Mouse (Mus musculus): ENCODE measurements around the gene Nr1h2. TPM values are rescaled to one million over a fixed set of nuclear protein-coding genes. Genes with fewer than 3 reads are reported as not detected.
A peak's percentile ranks its signal among the peaks of the same experiment; 100 is the strongest.

The Nr1h2 gene
- total RNA-seq (2022) = 10 to 100 TPM; 61.1 to 71.4 (median 64.3) TPM

DNA sequence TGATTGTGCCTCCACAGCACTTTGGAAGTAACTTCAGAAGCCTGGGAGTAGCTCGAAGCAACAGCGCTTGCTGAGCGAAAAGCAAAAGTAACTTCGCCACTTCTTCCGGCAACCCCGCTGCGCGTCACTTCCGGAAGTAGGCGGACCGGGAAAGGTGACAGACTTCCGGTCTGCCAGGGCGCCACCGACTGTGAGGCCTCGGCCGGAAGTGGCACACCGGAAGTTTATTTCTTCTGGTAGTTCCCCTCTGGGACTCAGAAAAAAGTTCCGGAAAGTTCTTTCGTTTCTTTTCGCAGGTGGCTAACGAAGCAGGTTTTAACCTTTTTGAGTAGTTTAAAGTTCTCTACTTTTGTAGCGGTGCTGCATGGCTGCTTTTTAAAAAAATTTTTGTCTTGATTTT, at the start of gene Nr1h2:
Gene Nr1h2, minus strand, starts transcription at position 126 of the 400 bp plus-strand sequence.
- peak; percentile 92 to 94 for DNase-seq (ENCODE audit: low spot score in 2 of 2)

- DNase-seq (ENCODE audit: low spot score in 2 of 2) = no peak
These were observed 49.6 kb upstream of the Nr1h2 start for GRCm38 (mm10) chr7:44603186-44603855.

DNA sequence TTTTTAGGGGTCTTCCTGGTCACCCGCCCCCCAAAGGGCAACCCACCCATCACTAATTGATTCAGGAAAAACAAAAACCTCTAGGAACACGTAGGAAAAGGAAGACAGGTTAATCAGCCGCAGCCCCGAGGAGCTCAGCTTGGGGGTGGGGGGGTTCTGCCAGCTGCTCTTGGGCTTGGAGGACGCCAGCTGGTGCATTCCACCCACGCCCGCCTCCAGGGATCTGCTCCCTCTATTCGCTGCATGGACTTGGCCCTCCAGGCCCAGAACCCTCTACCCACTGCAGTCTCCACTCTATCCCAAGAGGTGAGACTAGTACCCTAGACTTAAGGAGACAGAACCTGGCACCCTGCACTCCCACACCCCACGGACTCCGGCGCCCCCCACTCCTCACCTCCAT, 48.7 kb upstream of the Nr1h2 start:
- peak; percentile 42 to 86 for DNase-seq (ENCODE audit: low spot score in 2 of 2)

DNA sequence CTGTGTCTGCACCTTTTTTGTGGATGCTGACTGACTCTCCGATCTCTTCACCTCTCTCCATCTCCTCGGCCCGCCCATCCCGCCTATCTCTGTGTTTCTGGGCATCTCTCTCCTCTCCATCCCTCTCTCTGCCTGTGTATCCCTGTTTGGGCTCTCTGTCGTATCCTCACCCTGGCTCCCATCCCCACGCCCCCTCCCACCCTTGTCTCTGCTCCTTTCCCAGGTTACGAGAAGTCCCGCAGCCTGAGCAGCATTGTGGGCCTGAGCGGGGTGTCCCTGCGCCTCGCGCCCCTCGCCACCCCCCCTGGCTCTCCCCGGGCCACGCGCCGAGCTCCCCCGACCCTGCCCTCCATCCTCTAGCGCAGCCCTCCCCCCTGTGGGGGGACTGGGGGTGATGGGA, 47.9 kb upstream of the Nr1h2 start:
- no peak for DNase-seq (ENCODE audit: low spot score in 2 of 2)

GRCm38 (mm10) chr7:44600691-44601262, 47.0 kb upstream of the Nr1h2 start:
- DNase-seq (ENCODE audit: low spot score in 2 of 2) = no peak

- DNase-seq (ENCODE audit: low spot score in 2 of 2) = no peak
These were observed 44.6 kb upstream of the Nr1h2 start for GRCm38 (mm10) chr7:44598336-44598735.

DNA sequence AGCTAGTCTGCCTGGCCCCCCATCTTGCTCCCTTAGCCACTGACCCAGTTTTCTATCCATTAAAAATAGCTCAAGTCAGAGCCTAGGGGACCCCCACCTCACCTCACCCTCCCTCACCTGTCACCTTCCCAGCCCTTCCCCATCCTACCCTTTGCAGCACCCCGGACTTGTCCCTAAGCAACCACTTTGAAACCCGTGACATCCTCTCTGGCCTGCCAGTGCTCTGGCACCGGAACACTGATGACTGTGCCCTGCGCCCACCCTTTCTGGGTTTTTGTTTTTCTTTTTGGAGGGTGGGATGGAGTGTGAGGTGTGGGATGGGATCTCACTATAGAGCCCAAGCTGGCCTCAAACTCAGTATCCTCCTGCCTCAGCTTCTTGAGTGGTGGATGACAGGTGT, 43.9 kb upstream of the Nr1h2 start:
- DNase-seq (ENCODE audit: low spot score in 2 of 2) = no peak

- no peak for DNase-seq (ENCODE audit: low spot score in 2 of 2)
These were observed 43.3 kb upstream of the Nr1h2 start for GRCm38 (mm10) chr7:44596996-44597538.

DNA sequence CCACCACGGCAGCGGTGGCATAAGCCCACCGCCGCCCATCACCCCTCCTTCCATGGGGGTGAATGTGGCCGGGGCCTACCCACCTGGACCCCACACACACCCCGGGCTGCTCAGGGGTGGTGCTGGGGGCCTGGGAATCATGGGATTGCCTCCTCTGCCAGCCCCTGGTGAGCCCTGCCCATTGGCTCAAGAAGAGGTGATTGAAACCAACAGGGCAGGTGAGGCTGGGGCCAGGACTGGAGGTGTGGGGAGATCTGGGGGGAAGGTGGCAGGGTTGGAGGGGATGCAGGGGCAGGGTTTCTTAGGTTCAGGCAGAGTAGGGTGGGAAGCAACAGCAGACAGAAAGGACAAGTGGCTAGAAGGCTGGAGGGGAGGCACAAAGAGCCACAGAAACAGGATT, 42.3 kb upstream of the Nr1h2 start:
- DNase-seq (ENCODE audit: low spot score in 2 of 2) = no peak

DNA sequence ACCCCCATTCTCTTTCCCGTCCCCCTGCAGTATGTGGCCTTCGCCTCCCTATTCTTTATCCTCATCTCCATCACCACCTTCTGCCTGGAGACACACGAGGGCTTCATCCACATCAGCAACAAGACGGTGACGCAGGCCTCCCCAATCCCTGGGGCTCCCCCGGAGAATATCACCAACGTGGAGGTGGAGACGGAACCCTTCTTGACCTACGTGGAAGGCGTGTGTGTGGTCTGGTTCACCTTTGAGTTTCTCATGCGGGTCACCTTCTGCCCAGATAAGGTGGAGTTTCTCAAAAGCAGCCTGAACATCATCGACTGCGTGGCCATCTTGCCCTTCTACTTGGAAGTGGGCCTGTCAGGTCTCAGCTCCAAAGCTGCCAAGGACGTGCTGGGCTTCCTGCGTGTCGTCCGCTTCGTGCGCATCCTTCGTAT, 41.4 kb upstream of the Nr1h2 start:
- no peak for DNase-seq (ENCODE audit: low spot score in 2 of 2)

DNA sequence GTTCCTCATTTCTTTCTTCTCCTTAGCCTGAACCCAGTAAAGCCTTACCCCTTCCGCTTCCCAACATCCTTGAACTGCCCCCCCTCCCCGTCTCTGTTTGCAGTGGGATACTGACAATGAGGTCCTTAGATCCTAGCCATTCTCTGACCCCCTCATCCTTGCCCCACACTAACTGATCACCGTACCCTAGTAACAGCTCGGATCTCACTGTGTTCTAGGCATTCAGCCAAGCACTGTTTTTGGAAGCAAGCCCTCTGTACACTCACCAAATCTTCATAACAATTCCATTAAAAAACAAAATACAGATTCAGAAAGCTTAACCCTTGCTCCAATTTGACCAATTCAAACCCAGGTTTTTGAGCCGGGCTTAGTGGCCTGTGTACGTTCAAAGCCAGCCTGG, 40.5 kb upstream of the Nr1h2 start:
- DNase-seq (ENCODE audit: low spot score in 2 of 2) = no peak

- DNase-seq (ENCODE audit: low spot score in 2 of 2) = peak; percentile 78 to 87
These were observed 40.0 kb upstream of the Nr1h2 start for GRCm38 (mm10) chr7:44593775-44594174.

DNA sequence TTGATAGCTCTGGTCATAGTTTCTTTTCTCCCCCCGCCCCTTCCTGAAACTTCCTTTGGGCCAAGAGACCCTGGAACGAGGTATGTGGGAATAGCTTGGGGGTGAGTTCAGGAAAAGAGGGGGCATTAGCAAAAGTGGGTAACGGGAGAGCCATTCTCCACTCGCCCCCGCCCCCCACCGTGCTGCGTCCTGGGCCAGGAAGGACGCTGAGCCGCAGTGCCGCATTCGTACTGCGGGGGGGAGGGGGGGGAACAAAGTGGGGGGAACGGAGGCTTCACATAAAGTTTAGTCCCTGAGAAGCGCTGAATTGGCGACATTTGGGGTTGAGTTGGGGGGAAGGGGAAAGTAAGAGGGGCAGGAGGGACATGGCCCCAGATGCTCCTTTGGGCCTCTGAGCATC, 39.3 kb upstream of the Nr1h2 start:
- no peak for DNase-seq (ENCODE audit: low spot score in 2 of 2)

DNA sequence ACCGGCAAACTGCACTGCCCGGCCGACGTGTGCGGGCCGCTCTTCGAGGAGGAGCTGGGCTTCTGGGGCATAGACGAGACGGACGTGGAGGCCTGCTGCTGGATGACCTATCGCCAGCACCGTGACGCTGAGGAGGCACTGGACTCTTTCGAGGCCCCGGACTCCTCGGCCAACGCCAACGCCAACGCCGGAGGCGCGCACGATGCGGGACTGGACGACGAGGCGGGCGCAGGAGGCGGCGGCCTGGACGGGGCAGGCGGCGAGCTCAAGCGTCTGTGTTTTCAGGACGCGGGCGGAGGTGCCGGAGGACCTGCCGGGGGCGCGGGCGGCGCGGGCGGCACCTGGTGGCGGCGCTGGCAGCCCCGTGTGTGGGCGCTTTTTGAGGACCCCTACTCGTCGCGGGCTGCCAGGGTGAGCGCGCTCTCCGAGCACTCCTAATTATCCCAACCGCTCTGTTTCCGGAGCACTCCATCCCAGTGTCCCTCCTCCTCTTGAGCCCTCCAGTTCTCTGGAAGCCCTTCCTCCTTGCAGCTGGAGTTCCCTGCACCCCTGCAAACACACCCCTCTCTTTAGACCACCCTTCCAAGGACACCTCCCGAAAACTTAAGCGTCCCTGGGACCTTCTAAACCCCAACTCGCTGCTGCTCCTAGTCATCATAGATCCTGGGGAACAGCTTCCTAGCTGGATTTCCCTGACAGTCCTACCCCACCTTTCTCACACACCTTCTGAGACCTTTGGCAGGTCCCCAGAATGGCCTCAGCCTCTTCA, 37.8 kb upstream of the Nr1h2 start:
- DNase-seq (ENCODE audit: low spot score in 2 of 2) = no peak

DNA sequence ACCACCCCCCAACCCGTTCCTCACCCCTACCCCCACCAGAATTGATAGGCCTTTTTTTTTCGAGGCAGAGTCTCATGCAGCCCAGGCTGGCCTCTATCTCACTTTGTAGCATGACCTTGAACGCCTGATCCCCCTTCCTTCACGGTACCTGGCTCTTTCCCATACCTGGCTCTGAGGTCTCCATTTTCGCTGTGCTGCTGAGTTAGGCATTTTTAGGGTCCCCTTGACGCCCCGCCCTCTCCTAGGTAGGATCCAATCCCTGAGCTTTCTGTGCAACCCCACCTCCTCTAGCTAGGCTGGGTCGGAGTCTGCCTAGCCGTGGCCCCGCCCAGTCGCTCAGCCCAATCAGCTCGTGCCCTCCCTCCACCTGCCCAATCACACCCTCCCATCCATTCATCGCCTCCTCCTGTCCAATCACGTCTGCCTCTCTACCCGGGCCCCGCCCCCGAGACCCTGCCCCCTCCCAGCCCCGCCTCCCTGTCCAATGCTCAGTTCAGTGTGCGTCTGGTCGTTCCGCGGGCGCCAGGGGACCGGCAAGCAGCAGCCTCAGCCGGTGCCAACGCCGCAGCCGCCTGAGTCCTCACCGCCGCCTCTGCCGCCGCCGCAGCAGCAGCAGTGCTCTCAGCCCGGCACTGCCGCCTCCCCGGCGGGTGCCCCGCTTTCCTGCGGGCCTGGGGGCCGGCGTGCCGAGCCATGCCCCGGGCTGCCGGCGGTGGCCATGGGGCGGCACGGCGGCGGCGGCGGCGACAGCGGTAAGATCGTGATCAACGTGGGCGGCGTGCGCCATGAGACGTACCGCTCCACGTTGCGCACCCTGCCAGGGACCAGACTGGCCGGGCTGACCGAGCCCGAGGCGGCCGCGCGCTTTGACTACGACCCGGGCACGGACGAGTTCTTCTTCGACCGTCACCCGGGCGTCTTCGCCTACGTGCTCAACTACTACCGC, 36.9 kb upstream of the Nr1h2 start, which contains the start of gene Kcnc3:
Gene Kcnc3, plus strand, starts transcription at position 263 of the 946 bp plus-strand sequence.
- peak; percentile 69 to 97 for DNase-seq (ENCODE audit: low spot score in 2 of 2)

GRCm38 (mm10) chr7:44589946-44590345, 36.2 kb upstream of the Nr1h2 start:
- DNase-seq (ENCODE audit: low spot score in 2 of 2) = no peak

DNA sequence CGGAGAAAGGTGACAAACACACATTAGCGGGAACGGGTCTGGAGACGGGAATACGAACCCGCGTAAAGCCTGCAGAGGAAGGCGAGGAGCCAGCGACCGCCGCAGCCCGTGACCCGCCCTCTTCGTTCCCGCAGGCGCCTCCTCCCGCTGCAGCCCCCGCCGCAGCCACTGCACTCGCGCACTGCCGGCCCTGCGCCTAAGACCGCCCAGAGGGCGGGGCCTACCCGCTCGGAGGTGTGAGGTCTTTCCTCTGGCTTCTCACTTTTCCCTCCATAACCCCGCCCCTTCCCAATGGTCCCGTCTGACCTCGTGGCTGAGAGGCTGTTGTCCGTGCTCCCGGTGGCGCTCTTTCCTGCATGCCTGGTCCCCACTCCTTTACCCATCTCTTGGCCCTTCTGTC, 35.4 kb upstream of the Nr1h2 start:
- peak; percentile 57 to 80 for DNase-seq (ENCODE audit: low spot score in 2 of 2)

- no peak for DNase-seq (ENCODE audit: low spot score in 2 of 2)
These were observed 34.6 kb upstream of the Nr1h2 start for GRCm38 (mm10) chr7:44588338-44588737.

- DNase-seq (ENCODE audit: low spot score in 2 of 2) = no peak
These were observed 33.9 kb upstream of the Nr1h2 start for GRCm38 (mm10) chr7:44587676-44588075.

GRCm38 (mm10) chr7:44586930-44587329, 33.2 kb upstream of the Nr1h2 start:
- peak; percentile 61 to 82 for DNase-seq (ENCODE audit: low spot score in 2 of 2)

DNA sequence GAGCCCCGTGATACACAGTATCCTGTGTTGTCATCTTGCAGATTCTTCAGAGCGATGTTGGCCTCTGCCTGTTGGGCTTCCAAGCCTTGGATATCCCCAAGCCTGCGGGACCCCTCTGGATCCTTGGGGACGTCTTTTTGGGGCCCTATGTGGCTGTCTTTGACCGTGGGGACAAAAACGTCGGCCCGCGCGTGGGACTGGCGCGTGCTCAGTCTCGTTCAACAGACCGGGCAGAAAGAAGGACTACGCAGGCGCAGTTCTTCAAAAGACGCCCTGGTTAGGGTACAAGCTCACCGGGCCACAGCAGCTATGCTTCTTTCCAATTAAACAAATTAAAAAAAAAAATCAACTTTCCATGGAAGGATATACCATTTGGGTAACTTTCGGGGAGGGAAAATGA, 32.8 kb upstream of the Nr1h2 start:
- DNase-seq (ENCODE audit: low spot score in 2 of 2) = peak in 1 of 2 experiments; percentile 58
